In genomic region chr15:102727951-102728350, GRCm38 (mm10) we compare ENCODE assay signal across 22 mouse cellular contexts. TPM values are rescaled to one million over a fixed set of nuclear protein-coding genes. Genes with fewer than 3 reads are reported as not detected.
A peak's percentile ranks its signal among the peaks of the same experiment; 100 is the strongest.
DNase-seq lines count a peak whose midpoint lies in the region; ATAC-seq and TF ChIP-seq lines count a peak whose summit lies in the region.
"Had no signal": no experiment of that assay in that cellular context is flagged by ENCODE, and none has a peak within 500 bp of the region (broad histone marks: within the 10 kb centered on the region; RNA-seq: fewer than 3 reads in every experiment).

No protein-coding gene starts in this region.

- no peaks in the 10 kb centered on the region for H3K36me3 ChIP-seq in lung, postnatal 0 days (ENCODE audit: insufficient read depth, low read length)
- H3K36me3 ChIP-seq: embryonic facial prominence, embryonic 10.5 days; embryonic facial prominence, embryonic 12.5 days; forebrain, embryonic 15.5 days; G1E had no signal

- ATAC-seq in lung, postnatal 0 days: peak; percentile 74
- ATAC-seq: activated CD4-positive, CD25-positive, alpha-beta regulatory T cell, adult 4 months; CD4-positive, CD25-positive, alpha-beta regulatory T cell, adult 4 months; forebrain, embryonic 13.5 days; forebrain, embryonic 15.5 days; Patski had no signal

- peak; percentile 63 to 65 for DNase-seq in lung, adult 18-20 months
- no peak for DNase-seq in lung, postnatal 10 days
- DNase-seq in lung, postnatal 0 days (ENCODE audit: low spot score): peak; percentile 67
- DNase-seq in lung, postnatal 14 days: no peak
- peak; percentile 66 for DNase-seq in lung, postnatal 36 days
- DNase-seq: adrenal gland, adult 8-10 months; adrenal gland, postnatal 14 days; adrenal gland, postnatal 36 days; B cell, adult 2 months; cerebellum, adult 11-12 months; cerebellum, adult 2 months; cerebellum, adult 9-10 months; cerebellum, postnatal 10 days; cerebellum, postnatal 25 days had no signal

- TF ChIP-seq EP300 in lung, postnatal 0 days (IDR thresholded peaks at IDR 0.05): no peak

- no peak overlapping the region for H3K4me3 ChIP-seq in lung, postnatal 0 days (ENCODE audit: low read depth, low read length)
- H3K4me3 ChIP-seq: embryonic facial prominence, embryonic 10.5 days; embryonic facial prominence, embryonic 12.5 days; forebrain, embryonic 13.5 days; forebrain, embryonic 15.5 days had no signal

- H3K27me3 ChIP-seq in lung, postnatal 0 days (replicated peaks; ENCODE audit: insufficient read depth, low read length): no peaks in the 10 kb centered on the region
- H3K27me3 ChIP-seq: forebrain, embryonic 15.5 days; Patski had no signal

- WGBS in lung, postnatal 0 days: 36% methylated on average over 2 of the region's 2 CpGs

- H3K4me2 ChIP-seq in lung, postnatal 0 days (replicated peaks; ENCODE audit: low read depth, low read length): no peak overlapping the region
- H3K4me2 ChIP-seq: embryonic facial prominence, embryonic 12.5 days; forebrain, embryonic 13.5 days; forebrain, embryonic 15.5 days had no signal

- no peak for TF ChIP-seq CTCF in lung, postnatal 0 days (IDR thresholded peaks at IDR 0.05)

- H3K4me1 ChIP-seq in lung, postnatal 0 days (ENCODE audit: insufficient read depth, low read depth, low read length): no peaks in the 10 kb centered on the region

- no peak overlapping the region for H3K9ac ChIP-seq in lung, postnatal 0 days (replicated peaks; ENCODE audit: low read depth)
- H3K9ac ChIP-seq: embryonic facial prominence, embryonic 12.5 days; forebrain, embryonic 13.5 days; forebrain, embryonic 15.5 days had no signal

- no peaks in the 10 kb centered on the region for H3K9me3 ChIP-seq in lung, postnatal 0 days (ENCODE audit: low read length)
- H3K9me3 ChIP-seq: embryonic facial prominence, embryonic 10.5 days; embryonic facial prominence, embryonic 12.5 days; forebrain, embryonic 13.5 days; forebrain, embryonic 15.5 days; G1E had no signal

- no peak overlapping the region for H3K27ac ChIP-seq in lung, postnatal 0 days (ENCODE audit: low read length)
- H3K27ac ChIP-seq: embryonic facial prominence, embryonic 10.5 days; embryonic facial prominence, embryonic 12.5 days; forebrain, embryonic 13.5 days; forebrain, embryonic 15.5 days had no signal

RNA-seq across cellular contexts. Expression of gene Calcoco1, which starts 6.0 kb away (rescaled TPM):
- 92.3 and 99.4 TPM in 2 replicates for polyA plus RNA-seq in lung, postnatal 0 days (2015; fragmentation: Nextera tagmentation; extraction: Ambion mirVana)

RNA-seq across cellular contexts. Expression of gene Atp5g2, which starts 55.8 kb away (rescaled TPM):
- polyA plus RNA-seq in lung, postnatal 0 days (2015; fragmentation: Nextera tagmentation; extraction: Ambion mirVana): 48.6 and 49.8 TPM in 2 replicates

Comparison
In these comparisons a context has a peak if more than half of its experiments do, and no peak if none do; other contexts are left out.
1. DNase-seq: peak in lung, adult 18-20 months (2 of 2), lung, postnatal 0 days (single experiment) and lung, postnatal 36 days (single experiment); none in lung, postnatal 10 days (single experiment) and lung, postnatal 14 days (single experiment).